ENCODE assay signal across 9 mouse cellular contexts in genomic region chr12:112795466-112796104, GRCm38 (mm10). TPM values are rescaled to one million over a fixed set of nuclear protein-coding genes. Genes with fewer than 3 reads are reported as not detected.
DNase-seq lines count a peak whose midpoint lies in the region; ATAC-seq and TF ChIP-seq lines count a peak whose summit lies in the region.
"Had no signal": no experiment of that assay in that cellular context is flagged by ENCODE, and none has a peak within 500 bp of the region (broad histone marks: within the 10 kb centered on the region; RNA-seq: fewer than 3 reads in every experiment).

No protein-coding gene starts in this region.

- H3K9ac ChIP-seq in limb, embryonic 14.5 days (ENCODE audit: low read depth, low read length, severe bottlenecking): 0 out of 2 replicates have a peak overlapping the region, but pooled peaks have one; percentile 21
- H3K9ac ChIP-seq in midbrain, embryonic 13.5 days (replicated peaks): no peak overlapping the region

- H3K9me3 ChIP-seq in limb, embryonic 14.5 days (ENCODE audit: control insufficient read depth, low read length): no peaks in the 10 kb centered on the region
- H3K9me3 ChIP-seq in midbrain, embryonic 13.5 days: no peaks in the 10 kb centered on the region

- WGBS in limb, embryonic 14.5 days: 60% methylated on average over 18 of the region's 18 CpGs
- WGBS in midbrain, embryonic 13.5 days: 77% methylated on average over 18 of the region's 18 CpGs

- no peak overlapping the region for H3K27ac ChIP-seq in limb, embryonic 14.5 days (replicated peaks; ENCODE audit: low read depth, low read length)
- H3K27ac ChIP-seq in midbrain, embryonic 13.5 days: no peak overlapping the region

- DNase-seq in right cerebral cortex, postnatal 14 days: peak; percentile 4
- DNase-seq in right cerebral cortex, postnatal 10 days (ENCODE audit: low spot score in 2 of 2): no peak
- no peak for DNase-seq in limb, embryonic 14.5 days (ENCODE audit: low spot score)
- peak; percentile 64 for DNase-seq in urinary bladder, postnatal 25 days (ENCODE audit: low spot score)
- DNase-seq in retina, embryonic 14.5 days (ENCODE audit: low spot score): no peak
- DNase-seq: kidney, postnatal 10 days had no signal

- H3K36me3 ChIP-seq in limb, embryonic 14.5 days (ENCODE audit: control insufficient read depth, insufficient read depth, low read length): no peaks in the 10 kb centered on the region
- H3K36me3 ChIP-seq in midbrain, embryonic 13.5 days: no peaks in the 10 kb centered on the region

- H3K27me3 ChIP-seq in limb, embryonic 14.5 days (ENCODE audit: control insufficient read depth, insufficient read depth, low read length): 0 out of 2 replicates have a peak, but pooled peaks cover 1% of the 10 kb centered on the region
- peaks cover 9% of the 10 kb centered on the region for H3K27me3 ChIP-seq in midbrain, embryonic 13.5 days

- no peak for TF ChIP-seq POLR2A in limb, embryonic 14.5 days (IDR thresholded peaks at IDR 0.05; ENCODE audit: borderline replicate concordance, extremely low read depth, insufficient read depth, insufficient read length)

- no peak overlapping the region for H3K4me3 ChIP-seq in limb, embryonic 14.5 days (replicated peaks; ENCODE audit: low read length)
- no peak overlapping the region for H3K4me3 ChIP-seq in midbrain, embryonic 13.5 days (replicated peaks)

- 0 out of 2 replicates have a peak, but pooled peaks have one; percentile 6 for ATAC-seq in granulocyte monocyte progenitor cell, adult 5-6 weeks (replicated peaks; ENCODE audit: poor library complexity, severe bottlenecking)
- ATAC-seq in limb, embryonic 14.5 days (ENCODE audit: low FRiP score, low read depth): no peak
- no peak for ATAC-seq in midbrain, embryonic 13.5 days
- no peak for ATAC-seq in CD4-positive, CD25-positive, alpha-beta regulatory T cell, adult 4 months

- no peak overlapping the region for H3K4me2 ChIP-seq in limb, embryonic 14.5 days (replicated peaks; ENCODE audit: low read depth, low read length, severe bottlenecking)
- H3K4me2 ChIP-seq in midbrain, embryonic 13.5 days (replicated peaks): no peak overlapping the region

- H3K4me1 ChIP-seq in limb, embryonic 14.5 days (ENCODE audit: control insufficient read depth, insufficient read depth, low read length): peaks cover 29% of the 10 kb centered on the region
- peaks cover 9% of the 10 kb centered on the region for H3K4me1 ChIP-seq in midbrain, embryonic 13.5 days (replicated peaks)

RNA-seq across cellular contexts. Expression of gene Ahnak2, which starts 6.9 kb away (rescaled TPM):
- not detected in 2 replicates for total RNA-seq in granulocyte monocyte progenitor cell, adult 5-6 weeks (2014; fragmentation: Nextera tagmentation)
- not detected in 2 replicates for total RNA-seq in granulocyte monocyte progenitor cell, adult 5-6 weeks (2017)
- 2.1 and 2.5 TPM in 2 replicates for polyA plus RNA-seq in limb, embryonic 14.5 days (2012; rRNA removed)
- 3.3 TPM in 2 replicates for polyA plus RNA-seq in limb, embryonic 14.5 days (2014; fragmentation: Nextera tagmentation; extraction: Ambion mirVana)
- 0.31 and 0.37 TPM in 2 replicates for polyA plus RNA-seq in midbrain, embryonic 13.5 days (2015; fragmentation: Nextera tagmentation; extraction: Ambion mirVana)
- polyA plus RNA-seq in CD4-positive, CD25-positive, alpha-beta regulatory T cell, adult 4 months (2017; shearing (Covaris generic)): not detected

RNA-seq across cellular contexts. Expression of gene Clba1, which starts 13.2 kb away (rescaled TPM):
- total RNA-seq in granulocyte monocyte progenitor cell, adult 5-6 weeks (2014; fragmentation: Nextera tagmentation): 1.7 and 2.4 TPM in 2 replicates
- 0.30 and 1.2 TPM in 2 replicates for total RNA-seq in granulocyte monocyte progenitor cell, adult 5-6 weeks (2017)
- 3.7 and 4.8 TPM in 2 replicates for polyA plus RNA-seq in limb, embryonic 14.5 days (2012; rRNA removed)
- polyA plus RNA-seq in limb, embryonic 14.5 days (2014; fragmentation: Nextera tagmentation; extraction: Ambion mirVana): 5.7 and 6.2 TPM in 2 replicates
- 19.4 and 22.7 TPM in 2 replicates for polyA plus RNA-seq in midbrain, embryonic 13.5 days (2015; fragmentation: Nextera tagmentation; extraction: Ambion mirVana)
- polyA plus RNA-seq in CD4-positive, CD25-positive, alpha-beta regulatory T cell, adult 4 months (2017; shearing (Covaris generic)): under 1 TPM in 1 of 2 experiments, not detected in 1; 0.22 TPM

RNA-seq across cellular contexts. Expression of gene Cdca4, which starts 33.6 kb away (rescaled TPM):
- 65.6 and 66.5 TPM in 2 replicates for total RNA-seq in granulocyte monocyte progenitor cell, adult 5-6 weeks (2014; fragmentation: Nextera tagmentation)
- 61.9 and 64.3 TPM in 2 replicates for total RNA-seq in granulocyte monocyte progenitor cell, adult 5-6 weeks (2017)
- polyA plus RNA-seq in limb, embryonic 14.5 days (2012; rRNA removed): 81.0 and 89.9 TPM in 2 replicates
- polyA plus RNA-seq in limb, embryonic 14.5 days (2014; fragmentation: Nextera tagmentation; extraction: Ambion mirVana): 113 and 126 TPM in 2 replicates
- 82.7 and 85.0 TPM in 2 replicates for polyA plus RNA-seq in midbrain, embryonic 13.5 days (2015; fragmentation: Nextera tagmentation; extraction: Ambion mirVana)
- polyA plus RNA-seq in CD4-positive, CD25-positive, alpha-beta regulatory T cell, adult 4 months (2017; shearing (Covaris generic)): 10 to 100 TPM; 70.5 to 85.8 TPM

RNA-seq across cellular contexts. Expression of gene Pld4, which starts 35.1 kb away (rescaled TPM):
- 39.4 and 92.1 TPM in 2 replicates for total RNA-seq in granulocyte monocyte progenitor cell, adult 5-6 weeks (2014; fragmentation: Nextera tagmentation)
- 21.1 and 25.4 TPM in 2 replicates for total RNA-seq in granulocyte monocyte progenitor cell, adult 5-6 weeks (2017)
- 15.7 and 16.9 TPM in 2 replicates for polyA plus RNA-seq in limb, embryonic 14.5 days (2012; rRNA removed)
- polyA plus RNA-seq in limb, embryonic 14.5 days (2014; fragmentation: Nextera tagmentation; extraction: Ambion mirVana): 13.4 and 14.0 TPM in 2 replicates
- polyA plus RNA-seq in midbrain, embryonic 13.5 days (2015; fragmentation: Nextera tagmentation; extraction: Ambion mirVana): 5.2 and 6.4 TPM in 2 replicates
- 1 to 10 TPM; 1.7 to 7.2 TPM for polyA plus RNA-seq in CD4-positive, CD25-positive, alpha-beta regulatory T cell, adult 4 months (2017; shearing (Covaris generic))

Comparison
In these comparisons a context has a peak if more than half of its experiments do, and no peak if none do; other contexts are left out.
1. DNase-seq: peak in right cerebral cortex, postnatal 14 days (single experiment) and urinary bladder, postnatal 25 days (single experiment); none in right cerebral cortex, postnatal 10 days (0 of 2), limb, embryonic 14.5 days (single experiment) and retina, embryonic 14.5 days (single experiment).